Mouse (Mus musculus): ENCODE measurements around the gene Cyp2u1. TPM values are rescaled to one million over a fixed set of nuclear protein-coding genes. Genes with fewer than 3 reads are reported as not detected.

Cyp2u1 gene
- polyA plus RNA-seq, 1 experiment from 2014 or later: 2.3 TPM

DNA sequence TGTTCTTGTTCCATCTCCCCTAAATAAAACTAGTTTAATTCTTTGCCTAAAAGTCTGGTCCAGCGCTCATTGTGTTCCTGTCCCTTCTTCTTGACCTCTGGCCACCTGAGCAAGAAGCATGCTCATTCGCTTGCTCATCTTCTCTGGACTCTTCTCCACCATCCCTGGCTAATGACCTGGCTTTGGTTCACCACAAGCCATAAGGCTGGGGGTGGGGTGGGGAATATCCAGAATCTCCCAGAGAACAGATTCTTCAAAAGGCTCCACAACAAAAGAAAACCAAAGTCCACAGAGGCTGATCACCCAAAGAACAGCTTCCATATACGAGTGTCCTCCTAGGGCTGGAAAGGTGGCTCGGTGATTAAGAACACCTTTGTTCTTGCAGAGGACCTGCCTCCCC lies 48.0 kb downstream of the Cyp2u1 start:
- Histone ChIP-seq H3K9me3 (no peaks in the 10 kb centered on the region), H3K4me3 (no peak overlapping the region), H3K9ac (no peak overlapping the region), H3K36me3 (peaks cover 5% of the 10 kb centered on the region; the same call in 1 of the 2 replicates), H3K4me2 (replicated peaks) (no peak overlapping the region), H3K27me3 (no peaks in the 10 kb centered on the region), H3K4me1 (no peaks in the 10 kb centered on the region), H3K27ac (no peak overlapping the region)
- WGBS: 97% methylated on average over 4 of the region's 4 CpGs
- no peak for ATAC-seq (ENCODE audit: insufficient number of reproducible peaks, insufficient read depth, low FRiP score, low TSS enrichment)

GRCm38 (mm10) chr3:131251601-131252000 lies 51.4 kb downstream of the Cyp2u1 start:
- Histone ChIP-seq H3K36me3 (peaks cover 28% of the 10 kb centered on the region), H3K9ac (no peak overlapping the region), H3K4me2 (replicated peaks) (no peak overlapping the region), H3K27ac (no peak overlapping the region), H3K27me3 (no peaks in the 10 kb centered on the region), H3K9me3 (no peaks in the 10 kb centered on the region), H3K4me1 (no peaks in the 10 kb centered on the region), H3K4me3 (no peak overlapping the region)
- no peak for ATAC-seq (ENCODE audit: insufficient number of reproducible peaks, insufficient read depth, low FRiP score, low TSS enrichment)
- 89% methylated on average over 7 of the region's 7 CpGs for WGBS

DNA sequence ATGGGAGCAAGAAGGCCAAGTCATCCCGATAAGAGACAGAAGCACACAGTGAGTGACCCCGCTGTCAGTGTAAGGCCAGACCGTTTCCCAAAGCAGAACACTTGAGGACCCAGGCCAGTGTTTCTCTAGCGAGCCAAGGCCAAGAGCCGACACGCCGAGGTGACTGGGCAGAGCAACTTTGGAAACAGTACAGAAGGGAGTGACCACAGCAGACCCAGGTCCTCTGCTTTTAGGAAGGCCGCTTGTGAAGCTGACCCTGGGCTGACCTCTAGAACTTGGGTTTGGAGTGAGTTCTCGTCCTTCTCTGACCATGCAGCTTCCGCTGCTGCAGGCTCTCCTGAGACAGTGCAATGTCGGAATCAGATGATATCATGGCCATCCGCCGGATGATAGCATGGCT lies 52.0 kb downstream of the Cyp2u1 start:
- Histone ChIP-seq H3K9ac (no peak overlapping the region), H3K4me1 (no peaks in the 10 kb centered on the region), H3K4me2 (replicated peaks) (no peak overlapping the region), H3K27me3 (no peaks in the 10 kb centered on the region), H3K27ac (no peak overlapping the region), H3K9me3 (no peaks in the 10 kb centered on the region), H3K4me3 (no peak overlapping the region), H3K36me3 (peaks cover 28% of the 10 kb centered on the region)
- 87% methylated on average over 13 of the region's 13 CpGs for WGBS
- ATAC-seq (ENCODE audit: insufficient number of reproducible peaks, insufficient read depth, low FRiP score, low TSS enrichment): no peak

GRCm38 (mm10) chr3:131250283-131250682 lies 52.7 kb downstream of the Cyp2u1 start:
- Histone ChIP-seq H3K9ac (no peak overlapping the region), H3K27ac (no peak overlapping the region), H3K4me3 (no peak overlapping the region), H3K36me3 (peaks cover 28% of the 10 kb centered on the region), H3K4me2 (replicated peaks) (no peak overlapping the region), H3K27me3 (no peaks in the 10 kb centered on the region), H3K4me1 (no peaks in the 10 kb centered on the region), H3K9me3 (no peaks in the 10 kb centered on the region)
- ATAC-seq (ENCODE audit: insufficient number of reproducible peaks, insufficient read depth, low FRiP score, low TSS enrichment): no peak
- WGBS: 90% methylated on average over 2 of the region's 2 CpGs

- WGBS: 85% methylated on average over 10 of the region's 10 CpGs
- ATAC-seq (ENCODE audit: insufficient number of reproducible peaks, insufficient read depth, low FRiP score, low TSS enrichment): no peak
- H3K36me3 ChIP-seq: peaks cover 35% of the 10 kb centered on the region
These were observed 54.6 kb downstream of the Cyp2u1 start for GRCm38 (mm10) chr3:131248444-131248843.

DNA sequence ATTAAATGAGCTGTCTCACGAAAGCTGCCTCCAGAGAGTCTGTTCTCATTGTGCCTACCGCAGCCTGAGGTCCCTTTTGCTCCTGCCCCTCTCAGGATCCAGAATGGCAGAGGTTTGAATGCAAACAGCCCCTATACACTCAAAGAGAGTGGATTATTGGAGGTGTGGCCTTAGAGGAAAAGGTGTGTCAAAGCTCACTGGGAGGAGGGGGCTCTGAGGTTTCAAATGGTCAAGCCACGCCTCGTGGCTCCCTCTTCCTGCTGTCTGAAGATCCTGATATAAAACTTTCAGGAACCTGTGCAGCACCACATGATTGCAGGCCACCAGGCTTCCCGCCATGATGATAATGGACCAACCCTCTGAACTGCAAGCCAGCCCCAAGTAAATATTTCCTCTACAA lies 55.2 kb downstream of the Cyp2u1 start:
- no peak overlapping the region for H3K27ac ChIP-seq
- no peaks in the 10 kb centered on the region for H3K27me3 ChIP-seq
- H3K9me3 ChIP-seq: no peaks in the 10 kb centered on the region
- peaks cover 35% of the 10 kb centered on the region for H3K36me3 ChIP-seq
- H3K9ac ChIP-seq: no peak overlapping the region
- no peak for ATAC-seq (ENCODE audit: insufficient number of reproducible peaks, insufficient read depth, low FRiP score, low TSS enrichment)
- WGBS: 85% methylated on average over 5 of the region's 5 CpGs
- H3K4me3 ChIP-seq: no peak overlapping the region
- H3K4me2 ChIP-seq (replicated peaks): no peak overlapping the region
- H3K4me1 ChIP-seq: 0 out of 2 replicates have a peak, but pooled peaks cover 3% of the 10 kb centered on the region

More at GRCm38 (mm10) chr3:131248444-131248843, 54.6 kb downstream of the Cyp2u1 start:
- Histone ChIP-seq H3K4me2 (replicated peaks) (no peak overlapping the region), H3K9me3 (no peaks in the 10 kb centered on the region), H3K9ac (no peak overlapping the region), H3K27ac (no peak overlapping the region), H3K4me1 (0 out of 2 replicates have a peak, but pooled peaks cover 3% of the 10 kb centered on the region), H3K27me3 (no peaks in the 10 kb centered on the region), H3K4me3 (no peak overlapping the region)

DNA sequence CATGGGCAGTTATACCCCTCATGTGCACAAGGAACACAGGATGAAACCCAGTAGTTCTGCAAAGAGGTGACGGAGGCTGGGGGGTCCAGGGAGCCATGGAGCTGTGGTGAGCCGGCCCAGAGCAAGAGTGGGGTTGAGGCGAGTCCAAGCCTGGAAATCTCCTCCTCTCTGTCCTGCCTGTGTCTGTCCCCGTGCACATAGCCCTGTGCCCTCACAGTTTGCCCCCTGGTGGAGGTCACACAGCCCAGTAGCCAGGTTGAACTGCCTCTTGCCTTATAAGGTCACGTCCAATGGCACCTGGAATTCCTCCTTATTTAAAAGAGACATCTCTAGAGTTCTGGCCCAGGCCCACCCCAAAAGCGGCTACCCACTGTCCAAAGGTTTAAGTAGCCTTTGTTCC lies 55.6 kb downstream of the Cyp2u1 start:
- H3K4me1 ChIP-seq: 0 out of 2 replicates have a peak, but pooled peaks cover 3% of the 10 kb centered on the region
- no peak overlapping the region for H3K4me3 ChIP-seq
- no peak for ATAC-seq (ENCODE audit: insufficient number of reproducible peaks, insufficient read depth, low FRiP score, low TSS enrichment)
- 83% methylated on average over 6 of the region's 6 CpGs for WGBS
- H3K9ac ChIP-seq: no peak overlapping the region
- H3K4me2 ChIP-seq (replicated peaks): no peak overlapping the region
- H3K27ac ChIP-seq: no peak overlapping the region
- H3K36me3 ChIP-seq: peaks cover 35% of the 10 kb centered on the region
- no peaks in the 10 kb centered on the region for H3K9me3 ChIP-seq
- no peaks in the 10 kb centered on the region for H3K27me3 ChIP-seq

GRCm38 (mm10) chr3:131246579-131247046 lies 56.4 kb downstream of the Cyp2u1 start:
- H3K4me1 ChIP-seq: 0 out of 2 replicates have a peak, but pooled peaks cover 3% of the 10 kb centered on the region
- H3K4me3 ChIP-seq: no peak overlapping the region
- ATAC-seq (ENCODE audit: insufficient number of reproducible peaks, insufficient read depth, low FRiP score, low TSS enrichment): no peak
- H3K27me3 ChIP-seq: no peaks in the 10 kb centered on the region
- no peak overlapping the region for H3K9ac ChIP-seq
- H3K27ac ChIP-seq: no peak overlapping the region
- H3K36me3 ChIP-seq: peaks cover 35% of the 10 kb centered on the region
- WGBS: 92% methylated on average over 8 of the region's 8 CpGs
- no peaks in the 10 kb centered on the region for H3K9me3 ChIP-seq
- H3K4me2 ChIP-seq (replicated peaks): no peak overlapping the region

- Histone ChIP-seq H3K36me3 (peaks cover 40% of the 10 kb centered on the region), H3K4me1 (0 out of 2 replicates have a peak, but pooled peaks cover 3% of the 10 kb centered on the region), H3K9ac (no peak overlapping the region), H3K4me3 (no peak overlapping the region), H3K27ac (no peak overlapping the region), H3K9me3 (no peaks in the 10 kb centered on the region), H3K4me2 (replicated peaks) (no peak overlapping the region), H3K27me3 (no peaks in the 10 kb centered on the region)
- WGBS: 58% methylated on average over 11 of the region's 11 CpGs
- ATAC-seq (ENCODE audit: insufficient number of reproducible peaks, insufficient read depth, low FRiP score, low TSS enrichment): no peak
These were observed 57.1 kb downstream of the Cyp2u1 start for GRCm38 (mm10) chr3:131245766-131246578.

Other genes starting within 250 kb of the Cyp2u1 start
- 107 TPM in 2 replicates for gene Lef1, start 192.8 kb downstream of the Cyp2u1 start, polyA plus RNA-seq (2016; fragmentation: Nextera tagmentation; extraction: Ambion mirVana)
- 90.2 and 98.6 TPM in 2 replicates for gene Hadh, start 31.1 kb downstream of the Cyp2u1 start, polyA plus RNA-seq (2016; fragmentation: Nextera tagmentation; extraction: Ambion mirVana)
- 1.9 and 3.2 TPM in 2 replicates for gene Sgms2, start 188.2 kb upstream of the Cyp2u1 start, polyA plus RNA-seq (2016; fragmentation: Nextera tagmentation; extraction: Ambion mirVana)

Measured in embryonic facial prominence, embryonic 12.5 days (tissue).